ENCODE assay signal across 24 mouse cellular contexts in the genomic region with DNA sequence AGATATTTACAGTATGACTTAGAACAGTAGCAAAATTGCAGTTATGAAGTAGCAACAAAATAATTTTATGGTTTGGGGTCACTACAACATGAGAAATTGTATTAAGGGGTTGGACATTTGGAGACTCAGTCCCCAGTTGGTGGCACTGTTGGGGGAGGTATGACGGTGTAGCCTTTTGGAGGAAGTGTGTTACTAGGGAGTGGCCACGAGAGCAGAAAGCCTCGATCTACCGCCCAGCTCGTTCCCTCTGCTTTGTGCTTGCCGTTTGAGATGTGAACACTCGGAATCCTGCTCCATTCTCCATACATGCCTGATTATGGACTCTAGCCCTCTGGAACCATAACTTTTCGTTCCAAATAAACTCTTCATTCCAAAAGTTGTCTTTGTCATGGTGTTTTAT. TPM values are rescaled to one million over a fixed set of nuclear protein-coding genes. Genes with fewer than 3 reads are reported as not detected.
A peak's percentile ranks its signal among the peaks of the same experiment; 100 is the strongest.
DNase-seq lines count a peak whose midpoint lies in the region; ATAC-seq and TF ChIP-seq lines count a peak whose summit lies in the region.
"Had no signal": no experiment of that assay in that cellular context is flagged by ENCODE, and none has a peak within 500 bp of the region (broad histone marks: within the 10 kb centered on the region; RNA-seq: fewer than 3 reads in every experiment).

No protein-coding gene starts in this region.

- no peaks in the 10 kb centered on the region for H3K4me1 ChIP-seq in intestine, embryonic 14.5 days (replicated peaks; ENCODE audit: control insufficient read depth, insufficient read depth, low read length)
- H3K4me1 ChIP-seq in intestine, embryonic 16.5 days (ENCODE audit: control insufficient read depth, insufficient read depth, low read length) = no peaks in the 10 kb centered on the region
- peaks cover 47% of the 10 kb centered on the region for H3K4me1 ChIP-seq in bone marrow macrophage, adult 2 months (ENCODE audit: control insufficient read depth, insufficient read depth, low read length)
- H3K4me1 ChIP-seq: forebrain, embryonic 10.5 days; hindbrain, embryonic 13.5 days had no signal

- 78% methylated on average over 8 of the region's 8 CpGs for WGBS in intestine, embryonic 14.5 days
- WGBS in intestine, embryonic 16.5 days = 78% methylated on average over 8 of the region's 8 CpGs

- peak; percentile 82 for DNase-seq in heart, adult 11 months
- no peak for DNase-seq in heart, postnatal 25 days (ENCODE audit: low spot score)
- DNase-seq in intestine, embryonic 14.5 days (ENCODE audit: low spot score) = peak; percentile 38
- no peak for DNase-seq in cerebellum, adult 18-20 months
- DNase-seq in left cerebral cortex, postnatal 25 days (ENCODE audit: low spot score in 2 of 2) = no peak
- DNase-seq: cerebellum, adult 11 months; cerebellum, postnatal 36 days; forebrain, postnatal 0 days; gastrocnemius, postnatal 10 days; kidney, adult 9 months; kidney, postnatal 25 days; lung, adult 2 months had no signal

- intact Hi-C loops in heart, postnatal 25 days (cut with DNase I) = loop anchor here (5.0 to 10.0 kb wide), 2 partner anchors 94 to 148 kb away; no protein-coding TSS in a partner anchor
- intact Hi-C loops in left cerebral cortex, postnatal 25 days (cut with DNase I) = loop anchor here (5.0 kb wide), 1 partner anchor 94 kb away; no protein-coding TSS in a partner anchor

- H3K27me3 ChIP-seq in intestine, embryonic 14.5 days (replicated peaks; ENCODE audit: control insufficient read depth, insufficient read depth, low read length) = no peaks in the 10 kb centered on the region
- H3K27me3 ChIP-seq in intestine, embryonic 16.5 days (replicated peaks; ENCODE audit: control insufficient read depth, insufficient read depth, low read length) = no peaks in the 10 kb centered on the region
- H3K27me3 ChIP-seq: hindbrain, embryonic 13.5 days; megakaryocyte, embryonic 14.5 days had no signal

- no peak overlapping the region for H3K9ac ChIP-seq in intestine, embryonic 14.5 days (ENCODE audit: low read length)
- no peak overlapping the region for H3K9ac ChIP-seq in intestine, embryonic 16.5 days (ENCODE audit: low read depth, low read length)
- H3K9ac ChIP-seq: forebrain, postnatal 0 days; hindbrain, embryonic 13.5 days had no signal

- H3K36me3 ChIP-seq in intestine, embryonic 14.5 days (ENCODE audit: control insufficient read depth, insufficient read depth, low read length) = no peaks in the 10 kb centered on the region
- H3K36me3 ChIP-seq in intestine, embryonic 16.5 days (ENCODE audit: control insufficient read depth, insufficient read depth, low read length) = no peaks in the 10 kb centered on the region
- H3K36me3 ChIP-seq: forebrain, embryonic 10.5 days; heart, embryonic 10.5 days; hindbrain, embryonic 13.5 days had no signal

- no peak overlapping the region for H3K4me3 ChIP-seq in intestine, embryonic 14.5 days (ENCODE audit: low read depth, low read length)
- no peak overlapping the region for H3K4me3 ChIP-seq in intestine, embryonic 16.5 days (ENCODE audit: low read length)
- no peak overlapping the region for H3K4me3 ChIP-seq in bone marrow macrophage, adult 2 months (ENCODE audit: insufficient read depth, low read length)
- H3K4me3 ChIP-seq: forebrain, embryonic 10.5 days; heart, embryonic 10.5 days; hindbrain, embryonic 13.5 days; megakaryocyte, embryonic 14.5 days had no signal

- ATAC-seq in intestine, embryonic 14.5 days (replicated peaks; ENCODE audit: low FRiP score, low TSS enrichment, low read depth) = no peak
- ATAC-seq in intestine, embryonic 16.5 days = no peak
- ATAC-seq in megakaryocyte-erythroid progenitor cell, adult 5-6 weeks (replicated peaks; ENCODE audit: low FRiP score, low TSS enrichment, poor library complexity, severe bottlenecking) = 0 out of 2 replicates have a peak, but pooled peaks have one; percentile 71
- ATAC-seq: CD4-positive, CD25-positive, alpha-beta regulatory T cell, adult 4 months; forebrain, postnatal 0 days; inflammation-experienced regulatory T-cells, adult 6 months; midbrain, embryonic 16.5 days had no signal

- H3K9me3 ChIP-seq in intestine, embryonic 14.5 days (ENCODE audit: control insufficient read depth, low read length) = no peaks in the 10 kb centered on the region
- no peaks in the 10 kb centered on the region for H3K9me3 ChIP-seq in intestine, embryonic 16.5 days (ENCODE audit: control insufficient read depth, low read length)
- H3K9me3 ChIP-seq: forebrain, embryonic 10.5 days; heart, embryonic 10.5 days; hindbrain, embryonic 13.5 days; megakaryocyte, embryonic 14.5 days had no signal

- H3K27ac ChIP-seq in intestine, embryonic 14.5 days (ENCODE audit: low read depth) = no peak overlapping the region
- no peak overlapping the region for H3K27ac ChIP-seq in intestine, embryonic 16.5 days (ENCODE audit: low read length)
- H3K27ac ChIP-seq in bone marrow macrophage, adult 2 months (ENCODE audit: insufficient read depth, low read depth, low read length) = peak overlapping the region; percentile 99
- H3K27ac ChIP-seq: forebrain, embryonic 10.5 days; hindbrain, embryonic 13.5 days; stomach, postnatal 0 days had no signal

- no peak overlapping the region for H3K4me2 ChIP-seq in intestine, embryonic 14.5 days (ENCODE audit: low read length)
- H3K4me2 ChIP-seq in intestine, embryonic 16.5 days (ENCODE audit: low read depth, low read length) = no peak overlapping the region
- H3K4me2 ChIP-seq: hindbrain, embryonic 13.5 days; liver, embryonic 11.5 days had no signal

- TF ChIP-seq CTCF in bone marrow macrophage, adult 2 months (IDR thresholded peaks at IDR 0.05; ENCODE audit: low read depth, low read length) = peak; percentile 22; the same call in 1 of the 2 replicates

- TF ChIP-seq POLR2A in bone marrow macrophage, adult 2 months (IDR thresholded peaks at IDR 0.05; ENCODE audit: borderline replicate concordance, low read depth, low read length) = no peak

RNA-seq across cellular contexts. Expression of a gene that starts 49.6 kb away (rescaled TPM):
- total RNA-seq in heart, postnatal 25 days (2021) = 10 to 100 TPM; 50.9 to 59.9 TPM
- 1.3 and 1.4 TPM in 2 replicates for polyA plus RNA-seq in intestine, embryonic 14.5 days (2014; fragmentation: Nextera tagmentation; extraction: Ambion mirVana)
- 1.2 TPM in 2 replicates for polyA plus RNA-seq in intestine, embryonic 16.5 days (2015; fragmentation: Nextera tagmentation; extraction: Ambion mirVana)
- polyA plus RNA-seq in bone marrow macrophage, adult 2 months (2012; ENCODE audit: insufficient read depth, insufficient read length, missing spikeins) = 48.4 and 52.1 TPM in 2 replicates
- total RNA-seq in megakaryocyte-erythroid progenitor cell, adult 5-6 weeks (2014; fragmentation: Nextera tagmentation) = 1.0 and 1.7 TPM in 2 replicates
- total RNA-seq in megakaryocyte-erythroid progenitor cell, adult 5-6 weeks (2017) = 1.6 and 2.8 TPM in 2 replicates
- total RNA-seq in left cerebral cortex, postnatal 25 days (2021) = 1 to 10 TPM; 6.6 to 9.2 TPM

Comparison
In these comparisons a context has a peak if more than half of its experiments do, and no peak if none do; other contexts are left out.
1. DNase-seq: peak in heart, adult 11 months (single experiment) and intestine, embryonic 14.5 days (single experiment); none in heart, postnatal 25 days (single experiment), cerebellum, adult 18-20 months (0 of 2) and left cerebral cortex, postnatal 25 days (0 of 2).
2. RNA of a gene that starts 49.6 kb away (total RNA-seq): 50.9 to 59.9 TPM in heart, postnatal 25 days; 6.6 to 9.2 TPM in left cerebral cortex, postnatal 25 days and 1.0 to 2.8 TPM in megakaryocyte-erythroid progenitor cell, adult 5-6 weeks; every median in the first group is over 4 times any median in the second.